Mouse (Mus musculus): Measurements from ENCODE around the gene Ppt2. TPM values are rescaled to one million over a fixed set of nuclear protein-coding genes. Genes with fewer than 3 reads are reported as not detected.

The Ppt2 gene
- total RNA-seq, 2 experiments from 2014 or later: 4.0 to 6.7 TPM

GRCm38 (mm10) chr17:34591029-34591993 is 37.0 kb downstream of the Ppt2 start, which contains the start of gene Pbx2:
Gene Pbx2, plus strand, starts transcription at chr17:34591266.
- ATAC-seq (replicated peaks; ENCODE audit: low FRiP score, poor library complexity, severe bottlenecking): no peak

GRCm38 (mm10) chr17:34590154-34590987 is 37.9 kb downstream of the Ppt2 start:
- ATAC-seq (replicated peaks; ENCODE audit: low FRiP score, poor library complexity, severe bottlenecking): no peak

- ATAC-seq (replicated peaks; ENCODE audit: low FRiP score, poor library complexity, severe bottlenecking): no peak
Measured at GRCm38 (mm10) chr17:34589681-34590101, 38.6 kb downstream of the Ppt2 start, which contains the start of gene Gpsm3. Gene Gpsm3, plus strand, starts transcription at chr17:34589806.

- ATAC-seq (replicated peaks; ENCODE audit: low FRiP score, poor library complexity, severe bottlenecking): no peak
Measured at GRCm38 (mm10) chr17:34589206-34589605, 39.1 kb downstream of the Ppt2 start.

GRCm38 (mm10) chr17:34588767-34589166 is 39.5 kb downstream of the Ppt2 start:
- no peak for ATAC-seq (replicated peaks; ENCODE audit: low FRiP score, poor library complexity, severe bottlenecking)

- ATAC-seq (replicated peaks; ENCODE audit: low FRiP score, poor library complexity, severe bottlenecking): no peak
Measured at GRCm38 (mm10) chr17:34587814-34588213, 40.5 kb downstream of the Ppt2 start.

GRCm38 (mm10) chr17:34587423-34587811 is 40.9 kb downstream of the Ppt2 start:
- ATAC-seq (replicated peaks; ENCODE audit: low FRiP score, poor library complexity, severe bottlenecking): peak; percentile 77

- peak; percentile 66 for ATAC-seq (replicated peaks; ENCODE audit: low FRiP score, poor library complexity, severe bottlenecking)
Measured at GRCm38 (mm10) chr17:34586796-34587422, 41.4 kb downstream of the Ppt2 start.

GRCm38 (mm10) chr17:34585877-34586771 is 42.2 kb downstream of the Ppt2 start:
- no peak for ATAC-seq (replicated peaks; ENCODE audit: low FRiP score, poor library complexity, severe bottlenecking)

- no peak for ATAC-seq (replicated peaks; ENCODE audit: low FRiP score, poor library complexity, severe bottlenecking)
Measured at GRCm38 (mm10) chr17:34585121-34585520, 43.2 kb downstream of the Ppt2 start.

- ATAC-seq (replicated peaks; ENCODE audit: low FRiP score, poor library complexity, severe bottlenecking): no peak
Measured at GRCm38 (mm10) chr17:34583819-34584218, 44.5 kb downstream of the Ppt2 start.

- ATAC-seq (replicated peaks; ENCODE audit: low FRiP score, poor library complexity, severe bottlenecking): no peak
Measured at GRCm38 (mm10) chr17:34583397-34583796, 44.9 kb downstream of the Ppt2 start.

- ATAC-seq (replicated peaks; ENCODE audit: low FRiP score, poor library complexity, severe bottlenecking): no peak
Measured at GRCm38 (mm10) chr17:34582528-34582927, 45.8 kb downstream of the Ppt2 start.

- ATAC-seq (replicated peaks; ENCODE audit: low FRiP score, poor library complexity, severe bottlenecking): no peak
Measured at GRCm38 (mm10) chr17:34578070-34578469, 50.2 kb downstream of the Ppt2 start.

- ATAC-seq (replicated peaks; ENCODE audit: low FRiP score, poor library complexity, severe bottlenecking): no peak
Measured at GRCm38 (mm10) chr17:34576577-34576976, 51.7 kb downstream of the Ppt2 start.

GRCm38 (mm10) chr17:34572361-34572760 is 55.9 kb downstream of the Ppt2 start:
- no peak for ATAC-seq (replicated peaks; ENCODE audit: low FRiP score, poor library complexity, severe bottlenecking)

- ATAC-seq (replicated peaks; ENCODE audit: low FRiP score, poor library complexity, severe bottlenecking): peak; percentile 36; the same call in 1 of the 2 replicates
Measured at GRCm38 (mm10) chr17:34571875-34572274, 56.4 kb downstream of the Ppt2 start.

- ATAC-seq (replicated peaks; ENCODE audit: low FRiP score, poor library complexity, severe bottlenecking): no peak
Measured at GRCm38 (mm10) chr17:34569919-34570318, 58.4 kb downstream of the Ppt2 start.

GRCm38 (mm10) chr17:34568421-34568820 is 59.9 kb downstream of the Ppt2 start:
- no peak for ATAC-seq (replicated peaks; ENCODE audit: low FRiP score, poor library complexity, severe bottlenecking)
